Mouse (Mus musculus) brain, embryonic 14.5 days (tissue): ENCODE data around the gene Miga2.

Source experiments
- CTCF ChIP-seq: fragments of 200-500 bp; IDR thresholded peaks from 2 replicates; pipeline ENCODE4 v1.5.1; 2012; ENCODE audit warnings: inconsistent platforms, mild to moderate bottlenecking, moderate library complexity, borderline replicate concordance; ENCODE audit not compliant: insufficient read depth, insufficient read length; ENCODE audit errors: extremely low read depth
- POLR2A ChIP-seq: fragments of 200-500 bp; IDR thresholded peaks from 2 replicates; pipeline ENCODE4 v1.6.1; 2012; ENCODE audit warnings: mild to moderate bottlenecking, inconsistent platforms, borderline replicate concordance; ENCODE audit not compliant: poor library complexity, insufficient read depth, insufficient read length, severe bottlenecking; ENCODE audit errors: extremely low read depth

GRCm38 (mm10) chr2:30392577-30393369 lies 28.7 kb downstream of the Miga2 start:
- TF ChIP-seq POLR2A (peak; percentile 66; the same call in 1 of the 2 replicates), CTCF (no peak)
